Mouse (Mus musculus) CH12F3 (cell line): ENCODE measurements around the gene Tmem252.
"Not testable (repeated sequence)": the region's sequence is repeated elsewhere in the genome, so short reads cannot be mapped to it uniquely, and the experiment has no call there.

Experiments
- in situ Hi-C: fragments of 300-500 bp; cut with MboI; formaldehyde crosslinking; loops from 2 replicates; pipeline ENCODE4 v1.14.3; 2020; ENCODE audit warnings: low sequenced_read_pairs

Tmem252 gene

GRCm38 (mm10) chr19:24677242-24677984 lies 3.6 kb downstream of the Tmem252 start:
- in situ Hi-C loops: no loop called here

GRCm38 (mm10) chr19:24683016-24683720 lies 9.4 kb downstream of the Tmem252 start:
- in situ Hi-C loops: no loop called here

DNA sequence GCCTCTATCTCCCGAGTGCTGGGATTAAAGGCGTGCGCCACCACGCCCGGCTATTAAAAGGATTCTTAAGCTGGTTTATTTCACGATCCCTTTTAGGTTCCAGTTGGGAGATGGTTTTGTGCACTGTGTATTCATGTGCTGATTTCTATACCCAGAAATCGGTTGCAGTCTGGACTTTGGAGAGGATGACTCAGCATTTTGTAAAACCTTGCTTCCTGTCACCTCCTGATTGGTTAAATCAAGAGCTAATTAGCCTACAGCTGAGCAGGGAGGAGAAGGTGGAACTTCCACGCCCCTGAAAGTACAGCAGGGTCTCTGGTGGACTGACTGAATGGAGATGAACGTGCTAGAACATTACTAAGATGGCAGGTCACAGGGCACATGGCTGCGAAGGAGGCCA lies 12.6 kb downstream of the Tmem252 start:
- in situ Hi-C loops: no loop called here

DNA sequence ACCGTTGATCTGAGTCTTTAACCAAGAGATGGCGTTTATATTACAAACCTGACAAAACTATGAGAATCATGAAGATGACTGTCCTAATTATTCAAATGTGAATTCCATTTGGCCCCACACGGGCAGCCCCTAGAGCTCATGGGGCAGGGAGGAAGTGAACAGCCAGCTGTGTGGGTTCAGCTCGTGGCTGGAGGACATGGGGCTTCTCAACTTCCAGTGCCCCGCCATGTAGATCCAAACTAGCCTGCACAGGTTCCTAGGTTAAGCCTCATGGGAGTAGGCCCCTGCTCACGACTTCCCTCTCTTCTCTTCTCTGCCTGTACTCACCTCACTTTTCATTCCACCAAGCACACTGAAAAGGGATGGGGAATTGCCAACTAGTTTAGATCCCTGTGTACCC lies 14.5 kb downstream of the Tmem252 start:
- in situ Hi-C loops: no loop called here

DNA sequence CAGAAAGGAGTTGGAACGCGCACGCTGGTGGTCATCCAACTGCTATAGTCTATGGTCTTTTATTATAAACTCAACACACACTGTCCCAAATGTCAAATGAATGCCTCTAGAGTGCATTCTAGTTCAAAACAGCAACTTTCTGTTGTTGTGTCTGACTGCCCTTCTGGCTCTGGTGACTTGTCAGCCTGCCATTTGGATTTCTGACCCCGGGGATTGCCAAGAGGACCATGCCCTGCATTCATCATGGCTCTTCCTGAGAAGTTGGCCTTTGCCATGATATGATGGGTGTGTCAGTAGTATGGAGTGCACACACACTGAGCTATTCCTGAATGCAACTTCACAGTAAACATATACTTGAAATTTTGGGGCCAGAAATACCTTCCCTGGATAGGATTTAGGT lies 15.7 kb downstream of the Tmem252 start:
- in situ Hi-C loops: no loop called here

DNA sequence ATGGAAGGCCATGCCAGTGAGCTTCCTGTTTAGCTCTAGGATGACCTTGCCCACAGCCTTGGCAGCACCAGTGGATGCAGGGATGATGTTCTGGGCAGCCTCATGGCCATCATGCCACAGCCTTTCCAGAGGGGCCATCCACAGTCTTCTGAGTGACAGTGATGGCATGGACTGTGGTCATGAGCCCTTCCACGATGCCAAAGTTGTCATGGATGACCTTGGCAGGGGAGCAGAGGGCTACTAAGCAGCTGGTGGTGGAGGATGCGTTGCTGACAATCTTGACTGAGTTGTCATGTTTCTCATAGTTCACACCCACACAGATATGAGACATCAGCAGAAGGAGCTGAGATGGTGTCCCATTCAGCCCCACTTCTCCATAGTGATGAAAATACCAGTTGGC lies 18.9 kb downstream of the Tmem252 start:
- in situ Hi-C loops: no loop called here

DNA sequence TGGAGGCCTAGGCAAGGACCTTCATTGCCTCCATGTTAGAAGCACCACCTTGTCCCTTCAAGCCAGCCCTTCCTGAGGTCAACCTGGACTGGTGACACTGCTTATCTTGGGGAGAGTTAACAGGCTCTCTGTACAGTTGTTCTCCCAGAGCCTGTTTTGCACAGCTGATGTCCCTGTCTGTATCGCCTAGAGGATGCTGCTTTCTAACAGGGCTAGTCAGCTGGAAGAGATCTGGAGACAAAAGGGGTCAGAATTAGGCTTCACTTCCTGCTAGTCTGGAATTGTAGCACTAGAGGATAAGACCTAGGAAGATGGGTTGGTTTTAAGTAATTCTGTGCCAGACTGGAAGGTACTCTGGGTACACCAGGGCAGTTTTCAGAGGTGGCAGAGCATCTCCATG lies 24.1 kb downstream of the Tmem252 start:
- in situ Hi-C loops: no loop called here

- in situ Hi-C loops: no loop called here
Observed at GRCm38 (mm10) chr19:24698651-24699050, 24.8 kb downstream of the Tmem252 start.

DNA sequence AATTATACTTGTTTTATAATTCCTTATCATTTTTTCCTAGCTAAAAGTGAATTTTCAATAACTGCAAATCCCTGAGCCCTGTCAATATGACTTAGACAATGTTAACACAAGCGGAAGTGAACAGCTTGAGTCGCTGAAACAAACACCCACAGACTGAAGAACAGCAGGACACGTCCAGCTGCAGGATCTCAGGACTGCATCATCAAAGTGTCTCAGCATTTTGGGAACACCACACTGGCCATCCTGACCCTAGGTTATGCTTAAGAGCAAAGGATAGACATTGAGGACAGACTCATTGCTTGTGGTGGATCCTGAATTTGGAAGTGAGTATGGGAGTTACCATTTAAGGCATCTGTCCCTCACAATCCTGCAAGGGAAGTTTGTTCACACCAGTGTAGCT lies 25.4 kb downstream of the Tmem252 start:
- in situ Hi-C loops: no loop called here

GRCm38 (mm10) chr19:24699910-24700309 lies 26.1 kb downstream of the Tmem252 start:
- in situ Hi-C loops: no loop called here

- in situ Hi-C loops: no loop called here
Observed at GRCm38 (mm10) chr19:24700664-24701063, 26.9 kb downstream of the Tmem252 start.

GRCm38 (mm10) chr19:24701716-24702115 lies 27.9 kb downstream of the Tmem252 start:
- in situ Hi-C loops: no loop called here

DNA sequence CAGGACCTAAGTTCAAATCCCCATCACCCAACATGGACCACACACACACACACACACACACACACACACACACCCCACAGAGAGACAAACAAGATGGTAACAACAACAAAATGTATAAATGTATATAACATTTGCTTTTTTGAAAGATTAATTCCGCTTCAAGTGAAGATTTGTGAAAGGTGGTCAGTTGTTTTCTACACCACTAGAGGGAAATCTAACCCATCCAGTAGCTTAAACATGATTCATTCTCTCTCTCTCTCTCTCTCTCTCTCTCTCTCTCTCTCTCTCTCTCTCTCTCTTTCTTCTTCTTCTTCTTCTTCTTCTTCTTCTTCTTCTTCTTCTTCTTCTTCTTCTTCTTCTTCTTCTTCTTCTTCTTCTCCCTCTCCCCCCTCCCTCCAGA lies 29.4 kb downstream of the Tmem252 start:
- in situ Hi-C loops: not testable (repeated sequence)

- in situ Hi-C loops: no loop called here
Observed at GRCm38 (mm10) chr19:24703680-24704079, 29.9 kb downstream of the Tmem252 start.

DNA sequence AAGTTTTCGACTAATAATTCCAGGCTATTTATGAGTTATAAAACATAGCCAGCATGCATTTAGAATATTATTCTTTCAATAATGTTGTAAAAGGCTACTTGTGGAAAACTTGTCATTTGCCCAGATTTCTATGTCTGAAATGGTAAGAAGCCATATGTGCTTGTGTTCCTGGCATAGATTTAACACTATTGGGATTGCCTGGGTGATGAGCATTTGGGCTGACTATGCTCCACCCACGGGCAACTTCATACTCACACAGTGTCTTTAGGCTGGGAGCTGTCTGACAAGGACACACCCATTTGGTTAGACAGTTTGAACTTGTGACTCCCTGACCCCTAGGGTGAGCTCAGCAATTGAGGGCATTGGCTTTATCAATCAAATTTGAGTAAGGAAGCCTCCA lies 30.5 kb downstream of the Tmem252 start:
- in situ Hi-C loops: no loop called here

DNA sequence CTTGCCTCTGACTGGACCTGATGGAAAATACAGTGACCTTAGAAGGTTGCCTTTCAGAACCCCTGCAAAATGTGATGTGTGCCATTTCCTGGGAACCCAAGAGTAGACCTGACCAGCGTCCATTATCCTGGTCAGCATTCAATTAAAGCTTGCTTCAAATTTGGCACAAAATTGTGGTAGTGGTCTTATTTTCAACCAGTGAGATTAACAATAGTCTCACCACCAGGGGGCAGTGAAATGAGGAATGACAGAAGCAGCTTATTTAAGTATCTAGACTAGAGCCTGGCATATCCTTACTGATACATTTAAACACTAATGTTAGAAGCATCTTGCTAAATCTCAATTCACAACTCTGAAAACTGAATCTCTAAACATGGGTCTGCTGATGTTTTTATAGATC lies 31.6 kb downstream of the Tmem252 start:
- in situ Hi-C loops: loop anchor here (5.0 kb wide), 1 partner anchor 167 kb away; no protein-coding TSS in a partner anchor

DNA sequence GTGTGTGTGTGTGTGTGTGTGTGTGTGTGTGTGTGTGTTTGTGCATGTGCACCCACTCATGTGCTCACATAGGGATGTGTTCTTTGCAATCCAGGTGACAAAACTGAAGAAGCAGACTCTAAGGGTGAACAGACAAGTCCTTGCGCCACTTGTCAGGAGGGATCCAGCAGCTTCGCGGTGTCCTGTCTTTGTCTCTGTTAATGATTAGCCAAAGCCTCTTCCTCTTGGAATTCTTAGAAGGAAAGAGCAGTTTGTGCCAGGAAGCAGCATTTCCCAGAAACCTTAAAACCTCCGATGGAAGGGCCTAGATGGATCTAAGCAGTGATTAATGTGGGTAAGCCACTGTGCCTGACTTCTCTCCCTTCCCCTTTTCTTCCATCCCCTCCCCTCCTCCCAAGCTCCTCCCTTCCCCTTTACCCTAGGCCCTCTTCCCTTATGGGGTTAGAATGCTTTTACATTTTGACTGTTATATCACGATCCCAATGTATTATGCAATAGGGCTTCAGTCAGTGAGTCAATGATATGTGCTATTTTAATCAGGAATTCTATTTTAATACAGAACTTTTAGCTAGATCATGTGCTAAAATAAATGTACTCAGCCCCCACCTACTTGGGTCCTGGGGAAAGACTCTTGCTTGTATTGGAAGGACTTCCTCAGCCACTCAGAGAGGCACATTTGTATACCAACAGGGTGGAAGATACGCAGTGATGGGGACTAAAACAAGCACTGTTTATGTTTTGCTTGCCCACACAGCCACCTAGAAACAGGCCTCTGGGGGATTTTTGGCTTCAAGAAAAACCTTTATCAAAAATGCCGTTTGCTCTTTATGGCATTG lies 33.5 kb downstream of the Tmem252 start:
- in situ Hi-C loops: loop anchor here (5.0 kb wide), 1 partner anchor 165 kb away; no protein-coding TSS in a partner anchor

GRCm38 (mm10) chr19:24708032-24708431 lies 34.2 kb downstream of the Tmem252 start:
- in situ Hi-C loops: loop anchor here (5.0 kb wide), 1 partner anchor 164 kb away; no protein-coding TSS in a partner anchor

GRCm38 (mm10) chr19:24716303-24717097 lies 42.7 kb downstream of the Tmem252 start:
- in situ Hi-C loops: no loop called here

DNA sequence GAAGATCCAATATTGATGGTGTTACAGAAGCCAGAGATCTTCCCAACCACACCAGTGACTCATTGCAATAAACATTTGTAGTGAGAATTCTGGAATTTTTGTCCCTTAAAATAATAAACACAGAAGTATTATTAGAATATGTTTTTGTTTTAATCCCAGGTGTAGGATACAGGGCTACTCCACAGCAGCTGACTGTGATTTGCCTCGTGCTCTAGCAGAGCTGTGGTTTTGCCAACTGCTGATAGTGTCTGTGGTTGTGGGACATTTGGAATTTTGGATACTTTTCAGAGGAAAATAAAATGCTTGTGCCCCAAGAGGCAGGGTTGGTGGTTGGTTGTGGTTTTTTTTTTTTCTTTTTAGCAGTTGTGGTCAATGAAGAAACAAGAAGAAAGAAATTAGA lies 44.2 kb downstream of the Tmem252 start:
- in situ Hi-C loops: no loop called here

DNA sequence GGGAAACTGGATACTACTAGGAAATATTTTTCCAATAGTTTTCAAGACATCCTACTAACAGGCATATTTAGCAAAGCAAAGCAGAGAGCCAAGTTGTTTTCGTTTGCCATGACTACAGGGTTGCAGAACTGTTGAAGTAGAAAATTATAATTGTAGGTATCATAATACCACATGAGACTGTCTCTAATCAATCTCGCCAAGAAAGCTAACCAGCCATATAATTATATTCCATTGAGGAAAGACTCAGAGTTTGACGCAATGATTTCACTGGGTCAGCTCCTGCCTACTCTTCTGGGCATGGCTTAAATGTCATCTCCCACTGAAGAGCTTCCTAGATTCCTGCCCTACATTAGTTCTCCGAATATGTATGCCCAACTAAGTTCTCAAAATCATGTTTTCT lies 45.7 kb downstream of the Tmem252 start:
- in situ Hi-C loops: no loop called here
